Mouse (Mus musculus) heart, postnatal 0 days (tissue): ENCODE data around the gene Bola1.

Source experiments
- CTCF ChIP-seq: IDR thresholded peaks from 2 replicates; pipeline ENCODE4 v1.5.1; 2016; ENCODE audit warnings: antibody characterized with exemption, control low read depth, low read depth
- EP300 ChIP-seq: IDR thresholded peaks from 2 replicates; pipeline ENCODE4 v1.6.1; 2016; ENCODE audit warnings: antibody characterized with exemption, low read depth

DNA sequence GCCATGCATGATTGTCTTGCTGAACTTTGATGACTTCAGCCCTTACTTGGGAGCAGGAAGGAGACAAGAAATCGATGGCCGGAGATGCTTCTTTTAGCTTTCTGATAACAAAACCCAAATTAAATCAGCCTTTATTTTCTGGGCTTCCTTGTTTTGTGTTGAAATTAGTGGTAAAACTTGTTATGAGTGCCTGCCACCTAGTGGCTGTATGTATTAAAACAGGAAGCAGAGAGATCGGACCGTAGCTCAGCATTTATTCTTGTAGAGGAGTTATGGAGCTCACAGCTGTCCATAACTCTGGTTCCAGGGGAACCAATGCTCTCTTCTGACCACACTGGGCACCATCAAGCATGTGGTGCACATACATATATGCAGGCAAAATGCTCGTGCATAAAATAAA, 71.6 kb downstream of the Bola1 start:
- TF ChIP-seq CTCF = peak; percentile 75
- no peak for TF ChIP-seq EP300
